14 mouse cellular contexts compared by ENCODE assay signal in genomic region chr17:87057486-87058266, GRCm38 (mm10). TPM values are rescaled to one million over a fixed set of nuclear protein-coding genes. Genes with fewer than 3 reads are reported as not detected.
DNase-seq lines count a peak whose midpoint lies in the region; ATAC-seq lines count a peak whose summit lies in the region.
"Had no signal": no experiment of that assay in that cellular context is flagged by ENCODE, and none has a peak within 500 bp of the region (broad histone marks: within the 10 kb centered on the region; RNA-seq: fewer than 3 reads in every experiment).

No protein-coding gene starts in this region.

- no peak for DNase-seq in kidney, adult 8-10 months
- DNase-seq in gastrocnemius, postnatal 4 days (ENCODE audit: low spot score in 2 of 2): peak; percentile 53 to 78
- no peak for DNase-seq in midbrain, embryonic 11.5 days (ENCODE audit: low spot score, missing footprints)
- DNase-seq in left cerebral cortex, postnatal 10 days (ENCODE audit: extremely low spot score in 1 of 2, low spot score in 2 of 2): no peak
- DNase-seq: cerebellum, adult 11 months; forebrain, postnatal 0 days; left cerebral cortex, postnatal 4 days; thymus, adult 18-20 months had no signal

- no peaks in the 10 kb centered on the region for H3K9me3 ChIP-seq in kidney, embryonic 15.5 days (replicated peaks)
- no peaks in the 10 kb centered on the region for H3K9me3 ChIP-seq in embryonic facial prominence, embryonic 12.5 days
- H3K9me3 ChIP-seq in limb, embryonic 13.5 days: no peaks in the 10 kb centered on the region
- H3K9me3 ChIP-seq in midbrain, embryonic 11.5 days (ENCODE audit: control insufficient read depth, low read length): no peaks in the 10 kb centered on the region
- H3K9me3 ChIP-seq in midbrain, embryonic 15.5 days: no peaks in the 10 kb centered on the region
- H3K9me3 ChIP-seq: megakaryocyte, embryonic 14.5 days had no signal

- peaks cover 32% of the 10 kb centered on the region for H3K4me1 ChIP-seq in kidney, embryonic 15.5 days
- H3K4me1 ChIP-seq in embryonic facial prominence, embryonic 12.5 days: peaks cover 22% of the 10 kb centered on the region; the same call in 1 of the 2 replicates
- peaks cover 25% of the 10 kb centered on the region for H3K4me1 ChIP-seq in limb, embryonic 13.5 days
- no peaks in the 10 kb centered on the region for H3K4me1 ChIP-seq in midbrain, embryonic 11.5 days (ENCODE audit: control insufficient read depth, insufficient read depth, low read length)
- peaks cover 4% of the 10 kb centered on the region for H3K4me1 ChIP-seq in midbrain, embryonic 15.5 days

- 67% methylated on average over 8 of the region's 8 CpGs for WGBS in kidney, embryonic 15.5 days
- WGBS in embryonic facial prominence, embryonic 12.5 days: 28% methylated on average over 8 of the region's 8 CpGs
- WGBS in limb, embryonic 13.5 days: 32% methylated on average over 8 of the region's 8 CpGs
- WGBS in midbrain, embryonic 11.5 days: 60% methylated on average over 8 of the region's 8 CpGs
- WGBS in midbrain, embryonic 15.5 days: 65% methylated on average over 8 of the region's 8 CpGs

- 0 out of 2 replicates have a peak overlapping the region, but pooled peaks have one; percentile 45 for H3K27ac ChIP-seq in kidney, embryonic 15.5 days
- peak overlapping the region; percentile 84 for H3K27ac ChIP-seq in embryonic facial prominence, embryonic 12.5 days
- H3K27ac ChIP-seq in limb, embryonic 13.5 days: peak overlapping the region; percentile 69
- H3K27ac ChIP-seq in midbrain, embryonic 11.5 days (ENCODE audit: low read depth, low read length): no peak overlapping the region
- no peak overlapping the region for H3K27ac ChIP-seq in midbrain, embryonic 15.5 days

- ATAC-seq in kidney, embryonic 15.5 days (replicated peaks; ENCODE audit: low FRiP score): no peak
- peak; percentile 77; the same call in 1 of the 2 replicates for ATAC-seq in embryonic facial prominence, embryonic 12.5 days (ENCODE audit: insufficient number of reproducible peaks, insufficient read depth, low FRiP score, low TSS enrichment)
- peak; percentile 78 for ATAC-seq in limb, embryonic 13.5 days (ENCODE audit: low FRiP score, low read depth)
- ATAC-seq in midbrain, embryonic 11.5 days (ENCODE audit: low FRiP score): no peak
- no peak for ATAC-seq in midbrain, embryonic 15.5 days (replicated peaks)
- ATAC-seq: forebrain, postnatal 0 days; intestine, postnatal 0 days had no signal

- intact Hi-C loops in left cerebral cortex, postnatal 10 days (cut with DNase I): no loop called here

- H3K27me3 ChIP-seq in kidney, embryonic 15.5 days: no peaks in the 10 kb centered on the region
- no peaks in the 10 kb centered on the region for H3K27me3 ChIP-seq in embryonic facial prominence, embryonic 12.5 days
- H3K27me3 ChIP-seq in limb, embryonic 13.5 days: no peaks in the 10 kb centered on the region
- no peaks in the 10 kb centered on the region for H3K27me3 ChIP-seq in midbrain, embryonic 11.5 days (ENCODE audit: control insufficient read depth, insufficient read depth, low read length)
- no peaks in the 10 kb centered on the region for H3K27me3 ChIP-seq in midbrain, embryonic 15.5 days (replicated peaks)

- H3K9ac ChIP-seq in kidney, embryonic 15.5 days: no peak overlapping the region
- H3K9ac ChIP-seq in embryonic facial prominence, embryonic 12.5 days: no peak overlapping the region
- no peak overlapping the region for H3K9ac ChIP-seq in limb, embryonic 13.5 days
- H3K9ac ChIP-seq in midbrain, embryonic 11.5 days (ENCODE audit: low read length): no peak overlapping the region
- no peak overlapping the region for H3K9ac ChIP-seq in midbrain, embryonic 15.5 days
- H3K9ac ChIP-seq: forebrain, postnatal 0 days had no signal

- no peak overlapping the region for H3K4me3 ChIP-seq in kidney, embryonic 15.5 days (replicated peaks)
- no peak overlapping the region for H3K4me3 ChIP-seq in embryonic facial prominence, embryonic 12.5 days
- no peak overlapping the region for H3K4me3 ChIP-seq in limb, embryonic 13.5 days
- H3K4me3 ChIP-seq in midbrain, embryonic 11.5 days (ENCODE audit: low read depth, low read length): no peak overlapping the region
- H3K4me3 ChIP-seq in midbrain, embryonic 15.5 days: no peak overlapping the region
- H3K4me3 ChIP-seq: megakaryocyte, embryonic 14.5 days had no signal

- H3K36me3 ChIP-seq in kidney, embryonic 15.5 days: no peaks in the 10 kb centered on the region
- H3K36me3 ChIP-seq in embryonic facial prominence, embryonic 12.5 days: no peaks in the 10 kb centered on the region
- no peaks in the 10 kb centered on the region for H3K36me3 ChIP-seq in limb, embryonic 13.5 days
- no peaks in the 10 kb centered on the region for H3K36me3 ChIP-seq in midbrain, embryonic 11.5 days (ENCODE audit: control insufficient read depth, insufficient read depth, low read length)
- H3K36me3 ChIP-seq in midbrain, embryonic 15.5 days (replicated peaks): no peaks in the 10 kb centered on the region

- no peak overlapping the region for H3K4me2 ChIP-seq in kidney, embryonic 15.5 days
- H3K4me2 ChIP-seq in embryonic facial prominence, embryonic 12.5 days (replicated peaks): no peak overlapping the region
- no peak overlapping the region for H3K4me2 ChIP-seq in limb, embryonic 13.5 days (replicated peaks)
- H3K4me2 ChIP-seq in midbrain, embryonic 11.5 days: no peak overlapping the region
- no peak overlapping the region for H3K4me2 ChIP-seq in midbrain, embryonic 15.5 days

RNA-seq across cellular contexts. Expression of gene Cript, which starts 32.3 kb away (rescaled TPM):
- 136 and 147 TPM in 2 replicates for polyA plus RNA-seq in kidney, embryonic 15.5 days (2015; fragmentation: Nextera tagmentation; extraction: Ambion mirVana)
- polyA plus RNA-seq in embryonic facial prominence, embryonic 12.5 days (2016; fragmentation: Nextera tagmentation; extraction: Ambion mirVana): 144 and 152 TPM in 2 replicates
- total RNA-seq in gastrocnemius, postnatal 4 days (2021): 10 to 100 TPM; 27.9 to 29.9 TPM
- polyA plus RNA-seq in limb, embryonic 13.5 days (2015; fragmentation: Nextera tagmentation; extraction: Ambion mirVana): 139 and 140 TPM in 2 replicates
- polyA plus RNA-seq in midbrain, embryonic 11.5 days (2014; fragmentation: Nextera tagmentation; extraction: Ambion mirVana): 211 and 229 TPM in 2 replicates
- polyA plus RNA-seq in midbrain, embryonic 15.5 days (2015; fragmentation: Nextera tagmentation; extraction: Ambion mirVana): 194 and 211 TPM in 2 replicates
- total RNA-seq in left cerebral cortex, postnatal 10 days (2021): 10 to 100 TPM; 64.9 to 70.9 TPM

RNA-seq across cellular contexts. Expression of gene Pigf, which starts 32.5 kb away (rescaled TPM):
- polyA plus RNA-seq in kidney, embryonic 15.5 days (2015; fragmentation: Nextera tagmentation; extraction: Ambion mirVana): 39.2 and 46.7 TPM in 2 replicates
- 32.1 and 32.7 TPM in 2 replicates for polyA plus RNA-seq in embryonic facial prominence, embryonic 12.5 days (2016; fragmentation: Nextera tagmentation; extraction: Ambion mirVana)
- 1 to 10 TPM; 4.5 to 5.8 TPM for total RNA-seq in gastrocnemius, postnatal 4 days (2021)
- polyA plus RNA-seq in limb, embryonic 13.5 days (2015; fragmentation: Nextera tagmentation; extraction: Ambion mirVana): 29.2 and 30.6 TPM in 2 replicates
- polyA plus RNA-seq in midbrain, embryonic 11.5 days (2014; fragmentation: Nextera tagmentation; extraction: Ambion mirVana): 48.5 and 50.2 TPM in 2 replicates
- polyA plus RNA-seq in midbrain, embryonic 15.5 days (2015; fragmentation: Nextera tagmentation; extraction: Ambion mirVana): 28.1 and 29.0 TPM in 2 replicates
- total RNA-seq in left cerebral cortex, postnatal 10 days (2021): 10 to 100 TPM; 16.2 to 19.2 TPM

RNA-seq across cellular contexts. Expression of gene Socs5, which starts 49.8 kb away (rescaled TPM):
- 14.9 and 17.0 TPM in 2 replicates for polyA plus RNA-seq in kidney, embryonic 15.5 days (2015; fragmentation: Nextera tagmentation; extraction: Ambion mirVana)
- polyA plus RNA-seq in embryonic facial prominence, embryonic 12.5 days (2016; fragmentation: Nextera tagmentation; extraction: Ambion mirVana): 19.1 and 23.6 TPM in 2 replicates
- total RNA-seq in gastrocnemius, postnatal 4 days (2021): 10 to 100 TPM; 17.5 to 18.2 TPM
- 15.9 and 16.2 TPM in 2 replicates for polyA plus RNA-seq in limb, embryonic 13.5 days (2015; fragmentation: Nextera tagmentation; extraction: Ambion mirVana)
- polyA plus RNA-seq in midbrain, embryonic 11.5 days (2014; fragmentation: Nextera tagmentation; extraction: Ambion mirVana): 13.0 and 15.5 TPM in 2 replicates
- 14.8 and 16.2 TPM in 2 replicates for polyA plus RNA-seq in midbrain, embryonic 15.5 days (2015; fragmentation: Nextera tagmentation; extraction: Ambion mirVana)
- total RNA-seq in left cerebral cortex, postnatal 10 days (2021): 10 to 100 TPM; 59.2 to 59.8 TPM

Comparison
In these comparisons a context has a peak if more than half of its experiments do, and no peak if none do; other contexts are left out.
1. ATAC-seq: peak in embryonic facial prominence, embryonic 12.5 days (single experiment) and limb, embryonic 13.5 days (single experiment); none in kidney, embryonic 15.5 days (single experiment), midbrain, embryonic 11.5 days (single experiment) and midbrain, embryonic 15.5 days (single experiment).
2. H3K27ac ChIP-seq: peak in kidney, embryonic 15.5 days (single experiment), embryonic facial prominence, embryonic 12.5 days (single experiment) and limb, embryonic 13.5 days (single experiment); none in midbrain, embryonic 11.5 days (single experiment) and midbrain, embryonic 15.5 days (single experiment).
3. DNase-seq: peak in gastrocnemius, postnatal 4 days (2 of 2); none in kidney, adult 8-10 months (0 of 2), midbrain, embryonic 11.5 days (single experiment) and left cerebral cortex, postnatal 10 days (0 of 2).